Mouse (Mus musculus): ENCODE measurements around the gene Tprn. TPM values are rescaled to one million over a fixed set of nuclear protein-coding genes. Genes with fewer than 3 reads are reported as not detected.

Tprn gene
- total RNA-seq (2015; ENCODE audit: low replicate concordance) (1.5 and 4.0 TPM in 2 replicates), total RNA-seq (2017; ENCODE audit: low replicate concordance) (0.26 and 2.6 TPM in 2 replicates)

GRCm38 (mm10) chr2:25262291-25262767 lies at the start of gene Tprn:
Gene Tprn (plus strand): TSS chr2:25262618.
- ATAC-seq (replicated peaks; ENCODE audit: low FRiP score, poor library complexity, severe bottlenecking) = peak; percentile 96

GRCm38 (mm10) chr2:25213266-25213865 lies 49.1 kb upstream of the Tprn start:
- no peak for ATAC-seq (replicated peaks; ENCODE audit: low FRiP score, poor library complexity, severe bottlenecking)

GRCm38 (mm10) chr2:25214444-25214843 lies 48.0 kb upstream of the Tprn start, which contains the start of gene Stpg3:
Gene Stpg3 (minus strand): TSS chr2:25214637.
- ATAC-seq (replicated peaks; ENCODE audit: low FRiP score, poor library complexity, severe bottlenecking) = no peak

GRCm38 (mm10) chr2:25217666-25218065 lies 44.8 kb upstream of the Tprn start:
- ATAC-seq (replicated peaks; ENCODE audit: low FRiP score, poor library complexity, severe bottlenecking) = no peak

- no peak for ATAC-seq (replicated peaks; ENCODE audit: low FRiP score, poor library complexity, severe bottlenecking)
Observed at GRCm38 (mm10) chr2:25218445-25218844, 44.0 kb upstream of the Tprn start, which contains the start of gene Fam166a. Gene Fam166a (plus strand): TSS chr2:25218745.

GRCm38 (mm10) chr2:25221331-25221772 lies 41.1 kb upstream of the Tprn start:
- no peak for ATAC-seq (replicated peaks; ENCODE audit: low FRiP score, poor library complexity, severe bottlenecking)

GRCm38 (mm10) chr2:25223681-25224491 lies 38.5 kb upstream of the Tprn start:
- peak; percentile 69 for ATAC-seq (replicated peaks; ENCODE audit: low FRiP score, poor library complexity, severe bottlenecking)

- no peak for ATAC-seq (replicated peaks; ENCODE audit: low FRiP score, poor library complexity, severe bottlenecking)
Observed at GRCm38 (mm10) chr2:25224492-25224765, 38.0 kb upstream of the Tprn start, which contains the start of gene Tubb4b. Gene Tubb4b (minus strand): TSS chr2:25224702.

- ATAC-seq (replicated peaks; ENCODE audit: low FRiP score, poor library complexity, severe bottlenecking) = peak; percentile 77
Observed at GRCm38 (mm10) chr2:25224766-25225752, 37.4 kb upstream of the Tprn start.

GRCm38 (mm10) chr2:25225811-25226379 lies 36.5 kb upstream of the Tprn start:
- ATAC-seq (replicated peaks; ENCODE audit: low FRiP score, poor library complexity, severe bottlenecking) = no peak

- ATAC-seq (replicated peaks; ENCODE audit: low FRiP score, poor library complexity, severe bottlenecking) = no peak
Observed at GRCm38 (mm10) chr2:25226864-25227263, 35.6 kb upstream of the Tprn start.

GRCm38 (mm10) chr2:25227406-25227805 lies 35.0 kb upstream of the Tprn start:
- ATAC-seq (replicated peaks; ENCODE audit: low FRiP score, poor library complexity, severe bottlenecking) = no peak

- peak; percentile 46 for ATAC-seq (replicated peaks; ENCODE audit: low FRiP score, poor library complexity, severe bottlenecking)
Observed at GRCm38 (mm10) chr2:25228431-25228889, 34.0 kb upstream of the Tprn start.

GRCm38 (mm10) chr2:25228995-25229530 lies 33.4 kb upstream of the Tprn start:
- ATAC-seq (replicated peaks; ENCODE audit: low FRiP score, poor library complexity, severe bottlenecking) = no peak

- no peak for ATAC-seq (replicated peaks; ENCODE audit: low FRiP score, poor library complexity, severe bottlenecking)
Observed at GRCm38 (mm10) chr2:25229582-25229981, 32.8 kb upstream of the Tprn start.

GRCm38 (mm10) chr2:25230581-25230980 lies 31.8 kb upstream of the Tprn start:
- ATAC-seq (replicated peaks; ENCODE audit: low FRiP score, poor library complexity, severe bottlenecking) = no peak

- no peak for ATAC-seq (replicated peaks; ENCODE audit: low FRiP score, poor library complexity, severe bottlenecking)
Observed at GRCm38 (mm10) chr2:25231038-25231437, 31.4 kb upstream of the Tprn start.

GRCm38 (mm10) chr2:25233421-25233820 lies 29.0 kb upstream of the Tprn start:
- no peak for ATAC-seq (replicated peaks; ENCODE audit: low FRiP score, poor library complexity, severe bottlenecking)

- ATAC-seq (replicated peaks; ENCODE audit: low FRiP score, poor library complexity, severe bottlenecking) = no peak
Observed at GRCm38 (mm10) chr2:25234050-25234449, 28.4 kb upstream of the Tprn start, which contains the start of gene Slc34a3. Gene Slc34a3 (minus strand): TSS chr2:25234364.
